Mouse (Mus musculus): ENCODE measurements around the gene Tmed6.
"Not testable (repeated sequence)": the region's sequence is repeated elsewhere in the genome, so short reads cannot be mapped to it uniquely, and the experiment has no call there.

Gene Tmed6

DNA sequence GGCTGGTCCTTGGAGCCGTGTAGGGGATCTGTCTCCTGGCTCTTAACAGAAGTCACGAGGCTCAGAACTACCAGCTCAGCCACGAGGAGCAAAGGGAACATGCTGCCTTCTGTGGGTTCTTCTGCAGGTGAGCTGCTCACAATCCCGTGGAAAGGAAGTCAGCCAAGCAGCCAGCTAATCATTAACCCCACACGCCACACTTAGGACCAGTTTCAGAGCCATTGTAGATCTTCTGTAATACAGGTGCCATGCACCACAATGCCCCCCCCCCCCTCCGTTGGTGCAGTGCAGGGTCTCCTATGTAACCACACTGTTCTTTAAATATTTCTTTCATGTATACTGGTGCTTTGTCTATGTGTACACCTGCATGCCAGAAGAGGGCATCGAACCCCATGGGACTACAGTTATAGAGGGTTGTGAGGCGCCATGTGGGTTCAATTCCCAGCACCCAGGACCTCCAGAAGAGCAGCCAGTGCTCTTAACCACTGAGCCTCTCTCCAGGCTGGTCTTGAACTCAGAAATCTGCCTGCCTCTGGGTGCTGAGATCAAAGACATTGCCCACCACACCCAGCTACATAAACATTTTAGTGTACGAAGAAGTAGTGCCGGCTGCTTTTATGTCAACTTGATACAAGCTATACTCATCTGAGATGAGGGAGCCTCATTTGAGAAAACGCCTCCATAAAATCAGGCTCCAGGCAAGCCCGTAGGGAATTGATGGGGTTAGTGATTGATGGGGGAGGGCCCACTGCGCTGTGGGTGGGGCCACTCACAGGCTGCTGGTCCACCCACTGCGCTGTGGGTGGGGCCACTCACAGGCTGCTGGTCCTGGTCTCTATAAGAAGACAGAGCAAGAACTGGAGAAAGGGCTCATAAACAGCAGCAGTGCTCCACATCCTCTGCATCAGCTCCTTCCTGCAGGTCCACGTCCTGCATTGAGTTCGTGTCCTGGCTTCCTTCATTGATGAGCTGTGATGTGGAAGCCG lies at the start of gene Tmed6:
Tmed6 (minus strand) TSS at position 134 of the 986 bp plus-strand sequence.
- in situ Hi-C loops (cut with MboI, MseI): no loop called here

DNA sequence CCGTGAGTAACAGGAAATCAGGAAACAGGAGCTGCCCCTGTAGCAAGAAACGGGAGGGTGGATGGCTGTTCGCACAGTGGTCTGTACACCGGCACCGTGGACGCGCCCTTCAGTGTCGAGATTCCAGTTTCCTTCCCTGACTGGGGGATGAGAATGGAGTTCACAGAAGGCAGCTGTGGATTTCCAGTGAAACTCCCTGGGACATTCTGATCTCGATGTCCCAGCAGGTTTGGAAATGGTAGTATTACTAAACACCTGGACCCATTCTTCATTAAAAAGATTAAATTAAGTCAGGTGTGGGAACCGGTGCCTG lies 49.5 kb upstream of the Tmed6 start:
- in situ Hi-C loops (cut with MboI, MseI): loop anchor here (5.0 kb wide), 1 partner anchor 207 kb away; no protein-coding TSS in a partner anchor

DNA sequence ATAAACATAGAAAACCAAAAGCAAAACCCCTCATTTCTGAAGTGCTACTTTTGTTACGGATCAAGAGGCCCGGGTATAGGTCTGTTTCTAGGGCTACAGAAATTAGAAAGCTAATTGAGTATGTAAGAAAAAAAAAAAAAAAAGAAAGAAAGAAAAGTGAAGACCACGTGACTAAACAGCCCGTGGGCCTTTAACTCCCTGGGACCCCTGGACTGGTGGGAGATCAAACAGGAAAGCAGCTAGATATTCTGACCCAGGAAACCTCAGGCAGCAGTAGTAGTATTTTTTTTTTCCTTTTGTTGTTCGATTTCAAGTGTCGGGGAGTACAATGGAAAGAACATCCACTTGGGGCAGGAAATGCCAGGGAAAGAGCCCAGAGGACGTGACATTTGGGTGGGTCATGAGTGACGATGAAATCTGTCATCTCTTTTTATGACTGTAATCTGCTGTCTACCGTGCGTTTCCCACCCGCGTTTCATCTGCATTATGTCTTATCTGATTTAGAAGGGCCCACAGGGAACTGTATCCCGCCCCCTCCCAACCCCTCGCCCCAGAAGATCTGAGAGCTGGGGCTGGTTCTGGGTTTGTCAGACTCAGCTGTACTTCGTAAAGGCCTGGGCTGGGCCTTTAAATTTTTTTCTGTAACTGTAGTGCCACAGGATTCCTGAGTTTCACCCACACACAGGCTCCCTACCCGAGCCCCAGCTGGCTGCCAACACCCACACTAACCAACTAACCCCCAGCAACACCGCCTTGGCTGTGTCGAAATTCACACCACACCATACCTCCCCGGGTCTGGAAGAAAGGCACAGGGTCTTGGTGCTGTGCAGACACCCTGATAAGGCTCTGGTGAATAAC lies 48.9 kb upstream of the Tmed6 start:
- in situ Hi-C loops (cut with MboI, MseI): loop anchor here (5.0 kb wide), 1 partner anchor 208 kb away; no protein-coding TSS in a partner anchor

DNA sequence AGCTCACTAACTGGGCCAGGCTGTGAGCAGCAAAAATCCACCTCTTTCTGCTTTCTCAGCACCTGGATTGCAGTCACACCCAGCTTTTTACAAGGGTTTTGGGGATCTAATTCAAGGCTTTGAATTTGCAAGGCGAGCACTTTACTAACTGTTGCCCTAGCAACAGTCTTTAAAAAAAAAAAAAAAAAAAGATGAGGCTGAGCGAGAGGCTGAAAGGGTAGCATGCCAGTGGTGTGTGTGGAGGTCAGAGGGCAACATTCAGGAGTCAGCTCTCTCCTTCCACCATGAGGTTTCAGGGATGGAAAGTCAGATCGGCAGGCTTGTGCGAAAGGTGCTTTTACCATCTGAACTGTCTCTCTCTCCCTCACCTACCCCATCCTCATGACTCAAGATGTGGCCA lies 47.8 kb upstream of the Tmed6 start:
- in situ Hi-C loops (cut with MboI, MseI): no loop called here

DNA sequence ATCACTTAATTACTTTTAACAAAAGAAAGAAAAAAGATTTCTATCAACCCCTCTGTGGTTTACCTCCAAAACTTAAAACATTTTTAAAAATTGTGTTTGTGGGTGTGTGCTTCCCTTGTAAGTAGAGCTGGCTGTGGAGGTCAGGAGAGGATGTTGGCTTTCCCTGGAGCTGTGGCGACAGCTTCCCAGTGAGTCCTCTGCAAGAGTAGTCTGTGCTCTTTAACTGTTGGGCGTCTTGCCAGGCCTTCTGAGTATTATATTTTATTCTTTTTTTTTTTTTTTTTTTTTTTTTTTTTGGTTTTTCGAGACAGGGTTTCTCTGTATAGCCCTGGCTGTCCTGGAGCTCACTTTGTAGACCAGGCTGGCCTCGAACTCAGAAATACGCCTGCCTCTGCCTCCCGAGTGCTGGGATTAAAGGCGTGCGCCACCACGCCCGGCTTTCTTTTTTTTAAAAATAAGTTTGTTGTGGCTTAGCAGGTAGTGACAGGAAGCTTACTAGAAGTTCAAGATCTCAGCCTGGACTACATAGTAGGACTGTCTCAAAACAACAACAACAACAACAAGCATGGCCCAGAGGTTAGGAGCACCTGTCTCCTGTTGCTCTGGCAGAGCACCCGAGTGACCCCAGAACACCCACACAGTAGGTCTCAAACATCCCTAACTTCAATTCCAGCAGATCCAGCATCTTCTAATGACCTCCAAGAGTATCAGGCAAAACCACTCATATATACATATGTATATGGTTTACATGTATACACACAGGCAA lies 46.1 kb upstream of the Tmed6 start:
- in situ Hi-C loops (cut with MboI, MseI): no loop called here

DNA sequence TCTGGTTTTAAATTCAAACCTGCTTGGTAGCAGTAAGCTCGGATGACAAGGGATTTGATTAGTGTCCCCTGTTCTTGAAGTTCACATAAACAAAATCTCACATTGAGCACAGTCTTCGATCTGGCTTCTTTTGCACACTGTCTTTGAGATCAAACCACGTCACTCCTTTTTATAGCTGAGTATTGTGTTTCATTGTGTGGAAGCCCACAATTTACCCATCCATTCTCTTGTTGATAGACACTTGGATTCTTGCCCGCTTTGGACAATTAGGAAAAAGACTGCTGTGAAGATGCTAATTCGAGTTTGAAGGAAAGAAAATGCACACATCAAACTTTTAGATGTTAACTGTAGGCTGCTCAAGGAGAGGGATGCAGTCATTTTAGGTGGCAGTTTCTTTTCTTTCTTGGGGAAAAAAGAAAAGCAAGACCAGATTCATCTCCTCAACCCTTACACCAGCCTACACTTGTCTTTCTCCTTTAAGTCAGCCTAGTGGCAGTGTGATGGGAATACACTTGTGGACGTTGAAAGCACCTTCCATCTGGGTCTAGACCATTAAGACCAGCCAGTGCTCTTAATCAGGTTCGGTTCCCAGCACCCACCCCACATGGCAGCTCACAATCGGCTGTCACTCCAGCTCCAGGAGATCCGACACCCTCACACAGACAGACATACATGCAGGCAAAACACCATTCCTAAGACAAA lies 45.3 kb upstream of the Tmed6 start:
- in situ Hi-C loops (cut with MboI, MseI): no loop called here

DNA sequence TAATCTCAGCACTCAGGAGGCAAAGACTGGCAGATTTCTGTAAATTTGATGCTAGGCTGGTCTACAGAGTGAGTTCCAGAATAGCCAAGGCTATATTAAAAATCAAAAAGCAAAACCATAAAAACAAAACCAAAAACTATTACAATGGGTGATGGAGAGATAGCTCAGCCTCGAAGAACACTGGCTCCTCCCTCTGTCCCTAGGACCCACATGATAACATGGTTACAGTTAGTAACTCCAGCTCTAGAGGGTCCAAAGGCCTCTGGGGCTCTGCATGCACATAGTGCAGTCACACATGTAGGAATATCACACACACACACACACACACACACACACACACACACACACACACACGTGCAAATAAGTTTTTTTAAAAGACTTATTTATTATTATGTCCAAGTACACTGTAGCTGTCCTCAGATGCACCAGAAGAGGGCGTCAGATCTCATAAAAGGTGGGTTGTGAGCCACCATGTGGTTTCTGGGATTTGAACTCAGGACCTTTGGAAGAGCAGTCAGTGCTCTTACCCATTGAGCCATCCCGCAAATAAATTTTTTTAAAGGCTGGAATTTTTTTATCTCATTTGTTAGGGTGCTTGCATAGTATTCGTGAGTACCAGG lies 44.5 kb upstream of the Tmed6 start:
- in situ Hi-C loops (cut with MboI, MseI): no loop called here

DNA sequence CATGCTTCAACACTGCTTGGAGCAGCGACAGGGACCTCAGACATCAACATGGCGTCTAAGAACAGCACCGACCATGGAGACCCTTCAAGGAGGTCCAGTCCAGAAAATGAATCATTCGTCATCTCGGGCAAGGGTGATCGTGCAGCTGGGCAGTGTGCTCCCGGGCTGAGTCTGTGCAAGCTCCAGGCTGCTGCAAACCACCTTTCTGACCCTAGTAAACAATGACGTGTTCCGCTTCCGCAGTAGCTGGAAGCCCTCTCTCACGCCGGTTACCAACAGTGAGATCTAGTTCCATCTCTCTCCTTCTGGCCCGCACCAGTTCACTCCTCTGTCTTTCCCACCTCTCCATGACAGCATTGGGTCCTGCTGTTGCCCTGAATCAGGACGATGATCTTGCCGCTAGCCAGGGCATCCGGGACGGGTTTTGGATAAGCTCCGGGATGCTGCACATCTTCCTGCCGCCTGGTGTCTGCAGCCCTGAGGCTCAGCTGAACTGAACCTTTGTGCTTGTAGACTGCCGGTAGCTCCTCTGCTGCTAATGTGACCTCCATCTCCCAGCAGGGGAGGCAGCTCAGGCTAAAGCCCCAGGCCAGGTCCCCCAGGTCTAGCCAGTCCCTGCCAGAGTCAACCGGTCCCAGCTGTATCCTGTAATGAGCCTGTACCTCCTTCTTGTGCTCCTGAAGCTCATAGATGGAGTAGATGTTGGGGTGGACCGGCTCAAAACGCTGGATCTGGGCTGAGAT lies 43.7 kb upstream of the Tmed6 start:
- in situ Hi-C loops (cut with MboI, MseI): no loop called here

DNA sequence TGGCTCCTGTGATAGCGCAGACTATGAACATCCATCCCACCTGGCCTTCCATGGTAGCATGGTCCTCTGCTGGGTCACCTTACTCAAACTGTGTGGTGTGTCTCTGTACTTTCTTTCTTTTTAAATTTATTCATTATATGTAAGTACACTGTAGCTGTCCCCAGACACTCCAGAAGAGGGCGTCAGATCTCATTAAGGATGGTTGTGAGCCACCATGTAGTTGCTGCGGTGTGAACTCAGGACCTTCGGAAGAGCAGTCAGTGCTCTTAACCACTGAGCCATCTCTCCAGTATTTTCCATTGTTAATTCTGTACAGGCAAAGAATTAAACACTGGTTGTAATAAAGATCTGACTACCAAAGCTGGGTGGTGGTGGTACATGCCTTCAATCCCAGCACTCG lies 42.6 kb upstream of the Tmed6 start:
- in situ Hi-C loops (cut with MboI, MseI): not testable (repeated sequence)

DNA sequence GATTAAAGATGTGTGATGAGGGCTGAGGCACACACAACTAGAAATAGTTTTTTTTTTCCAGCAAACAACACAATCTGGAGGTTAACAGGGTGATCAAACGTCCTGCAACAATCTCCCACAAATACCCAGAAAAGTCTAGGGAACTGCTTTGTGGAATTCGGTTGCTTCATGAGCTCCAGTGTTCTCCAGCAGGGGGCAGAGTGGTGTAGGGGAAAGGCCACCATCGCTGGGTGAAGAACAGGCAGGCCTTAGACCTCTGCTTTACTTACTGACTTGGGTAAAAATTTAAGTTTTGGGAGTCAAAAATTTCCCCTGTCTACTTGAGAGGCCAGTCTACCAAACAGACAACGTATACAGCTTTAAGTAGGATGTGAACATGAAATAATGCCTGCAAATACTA lies 39.1 kb upstream of the Tmed6 start:
- in situ Hi-C loops (cut with MboI, MseI): no loop called here

DNA sequence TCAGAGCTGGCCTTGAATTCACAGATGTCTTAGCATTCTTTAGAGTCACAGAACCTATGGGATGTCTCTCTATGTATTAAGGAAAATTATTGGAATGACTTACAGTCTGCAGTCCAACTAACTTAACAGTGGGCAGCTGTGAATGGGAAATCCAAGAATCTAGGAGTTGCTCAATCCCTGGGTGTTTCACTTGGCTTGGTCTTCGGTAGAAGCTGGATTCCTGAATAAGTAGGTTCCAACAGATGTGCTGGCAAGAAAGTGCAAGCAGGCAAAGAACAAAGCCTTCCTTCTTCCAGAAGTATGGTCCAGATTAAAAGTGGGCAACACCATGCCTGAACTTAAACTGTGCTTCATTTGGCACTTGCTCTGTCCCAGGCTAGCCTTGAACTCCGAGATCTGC lies 35.2 kb upstream of the Tmed6 start:
- in situ Hi-C loops (cut with MboI, MseI): no loop called here

DNA sequence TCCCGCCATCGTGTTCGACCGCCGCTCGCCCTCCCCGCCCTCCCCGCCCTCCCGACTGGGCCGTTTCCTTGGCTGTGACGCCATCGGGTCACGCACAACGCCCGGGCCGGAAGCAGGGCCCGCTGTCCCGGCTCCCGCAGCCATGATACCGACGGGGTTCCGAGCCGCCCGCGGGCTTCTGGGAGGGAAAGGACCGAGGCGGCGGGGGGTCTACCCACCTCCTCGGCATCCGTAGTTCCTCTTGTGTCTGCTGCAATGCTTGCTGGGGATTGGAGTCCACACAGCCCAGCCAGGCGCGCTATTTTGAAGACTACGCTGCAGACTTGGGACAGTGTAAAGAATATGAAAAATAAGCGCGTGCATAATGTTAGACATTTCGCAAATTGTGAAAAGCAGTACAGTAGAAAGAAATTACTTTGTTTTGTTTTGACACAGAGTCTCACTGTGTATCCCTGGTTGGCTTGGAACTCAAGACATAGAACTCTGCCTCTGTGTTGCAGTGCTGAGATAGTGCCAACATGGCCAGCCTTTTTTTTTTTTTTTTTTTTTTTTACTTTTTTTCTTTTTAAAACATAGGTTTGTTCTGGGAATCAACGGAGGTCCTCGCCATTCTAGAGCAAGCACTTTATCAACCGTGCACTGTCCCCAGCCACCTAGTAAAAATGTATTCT lies 31.1 kb upstream of the Tmed6 start, which contains the start of gene Terf2:
Terf2 (minus strand) TSS at position 182 of the 671 bp plus-strand sequence.
- in situ Hi-C loops (cut with MboI, MseI): no loop called here

DNA sequence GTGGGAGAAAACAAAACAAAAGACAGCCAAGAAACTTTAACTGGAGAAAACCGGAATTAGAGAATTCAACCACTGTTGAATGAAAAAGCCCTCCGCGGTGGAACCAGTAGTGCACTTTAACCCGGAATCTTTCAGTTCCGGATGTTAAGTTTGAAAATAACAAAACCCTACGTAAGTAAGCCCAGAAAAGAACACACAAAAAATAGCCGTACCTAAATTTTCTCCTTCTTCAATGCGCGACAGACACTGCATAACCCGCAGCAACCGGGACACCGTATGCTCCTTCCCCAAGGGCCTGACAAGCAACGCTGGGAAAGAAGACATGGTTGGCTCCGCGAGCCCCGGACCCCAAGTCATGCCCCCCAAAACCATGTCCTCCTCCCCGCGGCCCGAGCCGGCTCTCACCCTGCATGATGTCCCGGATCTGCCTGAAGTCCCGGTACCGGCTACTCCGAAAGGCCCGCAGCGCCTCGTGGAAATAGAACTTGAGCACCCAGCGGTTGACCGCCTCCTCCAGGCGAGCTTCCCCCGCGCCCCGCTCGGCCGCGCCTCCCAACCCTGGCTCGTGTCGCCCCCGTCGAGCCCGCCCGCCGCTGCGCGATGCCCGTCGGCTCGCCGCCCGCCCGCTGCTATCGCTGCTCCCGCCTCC lies 30.4 kb upstream of the Tmed6 start:
- in situ Hi-C loops (cut with MboI, MseI): no loop called here

DNA sequence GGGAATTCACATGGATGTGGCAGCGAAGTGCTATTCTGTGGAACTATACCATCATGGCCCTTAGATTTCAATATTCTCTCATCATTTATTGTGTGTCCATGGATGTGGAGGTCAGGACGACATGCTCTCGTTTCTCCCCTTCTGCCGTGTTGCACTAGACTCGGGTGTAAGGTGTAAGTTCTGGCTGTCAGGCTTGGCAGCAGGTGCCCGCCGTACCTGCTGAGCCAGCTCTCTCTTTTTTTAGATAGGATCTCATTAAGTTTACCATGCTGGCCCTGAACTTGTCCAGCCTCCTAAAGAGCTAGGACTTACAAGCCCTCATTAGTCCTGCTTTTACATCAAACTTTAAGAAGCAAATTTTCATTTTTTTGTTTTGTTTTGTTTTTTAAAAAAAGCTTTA lies 25.1 kb upstream of the Tmed6 start:
- in situ Hi-C loops (cut with MboI, MseI): no loop called here

DNA sequence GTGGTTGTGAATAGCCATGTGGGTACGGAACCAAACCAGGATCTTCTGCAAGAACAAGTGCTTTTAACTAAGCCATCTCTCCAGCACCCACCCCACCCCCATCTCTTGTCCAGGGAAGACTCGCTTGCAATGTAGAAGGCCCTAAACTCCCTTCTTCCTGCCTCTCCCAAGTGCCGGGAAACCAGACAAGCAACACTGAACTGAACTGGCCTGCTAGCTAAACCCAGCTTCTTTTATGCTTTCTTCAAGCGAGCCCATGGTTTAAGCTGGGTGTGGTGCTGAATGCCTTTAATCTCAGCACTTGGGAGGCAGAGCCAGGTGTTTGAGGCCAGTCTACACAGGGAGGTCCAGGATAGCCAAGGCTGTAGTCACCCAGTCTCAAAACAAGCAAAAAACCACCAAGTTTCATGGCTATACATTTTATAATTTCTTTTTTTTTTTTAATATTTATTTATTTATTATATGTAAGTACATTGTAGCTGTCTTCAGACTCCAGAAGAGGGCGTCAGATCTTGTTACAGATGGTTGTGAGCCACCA lies 23.2 kb upstream of the Tmed6 start:
- in situ Hi-C loops (cut with MboI, MseI): no loop called here

DNA sequence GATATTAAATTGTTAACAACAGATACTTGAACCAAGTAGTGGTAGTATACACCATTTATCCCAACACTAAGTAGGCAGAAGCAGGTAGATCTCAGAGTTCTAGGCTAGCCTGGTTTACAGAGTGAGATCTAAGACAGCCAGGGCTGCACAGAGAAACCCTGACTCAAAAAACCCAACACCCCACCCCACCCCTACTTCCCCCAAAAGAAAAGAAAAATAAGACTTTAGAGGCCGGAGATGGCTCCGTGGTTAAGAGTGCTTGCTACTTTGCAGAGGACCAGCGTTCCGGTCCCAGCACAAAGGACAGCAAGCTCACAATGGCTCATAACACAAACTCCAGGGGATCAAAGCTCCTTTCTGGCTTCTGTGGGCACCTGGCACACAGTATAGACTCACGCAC lies 20.6 kb upstream of the Tmed6 start:
- in situ Hi-C loops (cut with MboI, MseI): no loop called here

DNA sequence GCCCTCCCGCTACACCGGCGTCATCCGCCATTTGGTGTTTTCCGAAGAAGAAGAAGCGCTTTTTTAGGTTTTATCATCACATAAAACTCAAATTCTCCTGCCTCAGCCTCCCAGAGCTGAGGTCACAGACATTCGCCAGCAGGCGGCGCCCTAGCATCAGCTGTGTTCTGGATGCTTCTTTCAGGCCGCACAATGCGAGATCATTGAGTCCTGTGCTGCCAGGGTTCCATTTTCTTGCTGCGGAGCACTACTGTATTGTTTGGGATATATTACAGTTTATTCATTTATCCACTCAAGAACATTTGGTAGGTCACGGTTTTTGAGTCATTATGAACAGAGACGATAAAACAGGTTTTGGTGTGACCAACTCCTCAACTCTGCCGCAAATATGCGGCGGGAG lies 19.9 kb upstream of the Tmed6 start:
- in situ Hi-C loops (cut with MboI, MseI): no loop called here

DNA sequence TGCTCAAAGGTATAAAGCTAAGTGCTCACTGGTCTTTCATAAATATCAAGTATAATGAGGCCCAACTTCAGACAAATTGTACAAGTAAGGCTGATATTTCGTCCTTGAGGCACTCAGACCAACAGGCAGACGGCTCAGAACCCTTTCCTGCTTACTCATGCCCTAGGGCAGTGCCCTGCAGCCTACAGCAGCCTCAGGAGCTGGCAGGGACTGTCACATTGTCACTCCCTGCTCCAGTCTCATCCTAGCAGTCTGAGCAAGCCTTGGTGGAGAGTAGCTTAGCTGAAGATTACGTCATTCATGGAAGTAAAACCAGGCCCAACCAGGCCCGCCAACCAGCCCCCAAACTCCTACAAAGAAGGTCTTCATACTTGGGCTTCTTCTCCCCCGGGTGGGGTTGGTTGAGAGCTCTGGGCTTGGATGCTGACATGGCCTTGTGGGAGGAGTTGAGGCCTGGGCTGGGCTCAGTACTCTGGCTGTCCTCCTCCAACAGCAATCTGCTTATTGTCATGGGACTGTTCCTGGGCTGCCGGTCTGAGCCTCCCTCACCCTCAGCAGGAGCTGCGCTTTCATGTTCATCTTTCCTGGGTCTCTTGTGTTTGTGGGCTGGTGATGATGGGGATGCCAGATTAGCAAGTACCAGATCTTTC lies 10.9 kb upstream of the Tmed6 start:
- in situ Hi-C loops (cut with MboI, MseI): no loop called here
